Mouse (Mus musculus): Measurements from ENCODE around the gene Sub1.

Sub1 gene

DNA sequence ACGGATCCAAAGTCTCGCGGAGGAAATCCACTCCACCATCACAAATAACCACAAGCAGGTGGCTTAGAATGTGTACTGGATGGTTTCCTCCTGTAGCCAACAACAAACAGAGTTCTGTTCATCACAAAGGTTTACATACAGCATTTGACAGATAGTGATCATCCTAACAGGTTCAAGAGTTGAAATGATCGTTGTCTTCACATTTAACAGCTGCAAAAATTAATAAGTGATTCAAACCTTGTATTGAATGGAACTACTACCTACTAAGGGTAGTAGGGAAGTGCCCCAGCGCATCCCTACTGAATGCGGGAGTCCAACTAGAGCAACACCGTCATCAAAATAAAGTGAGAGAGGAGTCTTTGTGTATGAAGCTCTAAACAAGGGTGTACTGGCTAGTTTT is at the start of gene Sub1:
Gene Sub1, minus strand, starts transcription at position 101 of the 400 bp plus-strand sequence.
- no peak for DNase-seq

DNA sequence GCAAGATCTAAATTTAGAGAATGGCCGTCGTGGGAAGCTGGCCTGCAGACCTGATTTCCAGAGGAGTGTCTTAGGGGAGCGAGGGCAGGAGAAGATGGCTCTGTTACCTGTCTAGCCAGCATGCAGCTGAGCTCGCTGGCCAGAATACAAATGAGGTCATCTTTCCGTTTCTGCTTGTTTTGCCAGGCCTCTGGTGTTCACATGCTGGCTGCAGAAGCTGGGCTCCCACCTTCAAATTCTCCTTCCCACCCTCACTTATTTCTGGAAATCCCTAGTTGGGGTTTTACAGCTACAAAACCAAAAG is 43.6 kb upstream of the Sub1 start:
- no peak for DNase-seq

DNA sequence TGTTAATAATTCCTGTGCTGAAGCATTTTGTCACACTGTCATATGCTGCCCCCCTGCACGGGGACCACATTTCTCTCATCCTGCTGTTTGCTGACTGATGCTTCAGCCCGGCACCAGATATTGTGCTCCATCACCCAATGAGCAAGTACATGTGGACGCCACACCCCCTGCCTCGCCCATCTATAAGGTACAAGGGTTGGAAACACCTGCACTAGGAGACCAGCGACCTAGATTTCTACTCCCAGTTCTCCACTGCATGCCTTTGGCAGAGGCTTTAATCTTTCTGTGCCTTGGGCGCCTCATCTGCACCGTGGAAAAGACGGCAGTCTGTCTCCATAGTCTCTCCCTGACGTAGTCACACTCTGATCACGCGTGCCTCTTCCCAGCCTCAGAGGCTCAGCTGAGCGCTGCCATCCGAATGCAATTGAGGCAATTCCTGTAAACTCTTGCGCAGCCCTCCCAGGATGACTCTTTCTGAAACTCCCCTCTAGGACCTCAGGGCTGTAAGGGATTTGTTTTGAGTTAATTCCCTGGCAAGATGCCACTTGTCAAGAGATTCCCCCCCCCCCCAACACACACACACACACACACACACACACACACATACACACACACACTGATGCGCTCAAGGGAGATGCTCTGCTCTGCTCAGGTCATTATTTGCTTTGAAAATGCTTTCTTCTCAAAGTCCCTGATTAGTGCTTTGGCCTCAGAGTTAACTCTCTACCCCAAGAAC is 43.1 kb upstream of the Sub1 start:
- no peak for DNase-seq

DNA sequence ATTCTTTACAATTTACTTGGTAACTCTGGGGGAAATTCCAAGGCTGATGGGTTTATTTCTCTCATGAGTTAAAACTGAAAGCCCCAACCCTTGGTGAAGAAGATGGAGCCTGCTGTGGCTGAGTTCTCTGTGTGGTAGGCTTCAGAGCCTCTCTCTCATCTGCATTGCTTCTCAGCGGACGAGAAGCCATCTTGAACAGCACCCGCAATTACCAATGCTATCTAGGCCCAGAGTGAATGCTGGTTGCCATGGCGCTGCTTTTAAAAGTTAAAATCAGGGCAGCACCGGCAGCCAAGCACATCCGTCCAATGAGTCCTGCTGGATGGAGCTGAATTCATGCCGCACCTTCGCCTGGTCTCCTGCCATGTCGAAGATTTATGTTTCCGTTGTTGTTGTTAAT is 42.5 kb upstream of the Sub1 start:
- DNase-seq = no peak

DNA sequence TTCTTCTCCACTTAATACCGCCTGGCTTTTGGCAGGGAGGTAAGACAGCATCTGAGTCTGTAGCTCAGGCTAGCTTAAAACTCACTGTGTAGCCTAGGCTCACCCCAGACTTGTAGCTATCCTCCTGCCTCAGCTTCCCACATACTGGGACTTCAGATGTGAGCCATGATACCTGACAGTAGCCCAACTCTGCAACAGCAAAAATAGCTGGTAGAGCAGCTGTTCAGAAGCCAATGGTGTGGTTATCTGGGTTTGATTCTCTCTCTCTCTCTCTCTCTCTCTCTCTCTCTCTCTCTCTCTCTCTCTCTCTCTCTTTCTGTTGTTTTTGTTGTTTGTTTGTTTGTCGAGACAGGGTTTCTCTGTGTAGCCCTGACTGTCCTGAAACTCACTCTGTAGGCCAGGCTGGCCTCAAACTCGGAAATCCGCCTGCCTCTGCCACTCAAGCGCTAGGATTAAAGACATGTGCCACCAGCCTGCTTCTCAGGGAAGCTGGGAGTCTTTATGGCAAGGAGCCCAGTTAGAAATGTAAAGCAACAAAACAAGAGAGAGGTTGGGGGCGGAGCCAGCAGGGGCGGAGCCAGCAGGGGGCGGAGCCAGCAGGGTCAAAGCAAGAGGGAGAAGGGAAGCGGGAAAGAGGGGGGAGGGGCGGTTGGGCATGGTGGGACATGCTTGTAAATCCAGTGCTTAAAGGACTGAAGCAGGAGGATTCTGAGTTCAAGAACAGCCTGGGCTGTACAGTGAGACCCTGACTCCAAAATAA is 41.3 kb upstream of the Sub1 start:
- no peak for DNase-seq

DNA sequence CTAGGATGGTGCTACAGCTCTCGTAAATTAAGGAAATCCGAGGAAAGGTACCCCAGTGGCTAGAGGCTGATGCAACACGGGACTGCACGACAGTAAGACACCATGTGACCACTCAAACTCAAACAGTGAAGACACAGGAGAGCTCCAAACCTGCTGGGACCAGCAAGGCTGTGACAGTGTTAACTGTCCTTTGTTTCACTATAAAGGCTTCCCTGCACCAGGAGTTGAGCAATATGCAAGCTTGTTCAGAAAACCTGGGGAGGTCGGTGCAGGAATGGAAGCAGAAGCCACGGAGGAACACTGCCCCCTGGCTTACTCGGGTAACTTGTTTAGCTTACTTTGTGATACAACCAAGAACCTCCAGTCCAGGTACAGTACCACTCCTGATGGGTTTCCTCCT is 40.4 kb upstream of the Sub1 start:
- peak; percentile 46 for DNase-seq

DNA sequence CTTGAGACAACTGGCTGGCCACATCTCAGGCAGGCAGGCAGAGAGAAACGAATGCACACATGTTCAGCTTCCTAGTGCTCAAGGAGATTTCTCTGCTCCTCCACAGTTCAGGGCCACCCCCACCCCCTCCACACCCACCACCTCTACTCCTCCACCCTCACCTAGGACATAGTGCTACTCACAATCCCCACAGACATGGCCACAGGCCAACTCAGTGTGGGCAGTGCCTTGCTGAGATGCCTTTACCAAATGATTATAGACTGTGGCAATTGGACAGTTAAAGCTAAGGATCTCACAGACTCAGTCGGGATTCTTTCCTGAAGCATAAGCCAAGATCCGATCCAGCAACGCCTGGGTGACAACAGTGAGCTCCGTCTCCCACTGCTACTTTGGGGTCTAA is 39.9 kb upstream of the Sub1 start:
- no peak for DNase-seq

DNA sequence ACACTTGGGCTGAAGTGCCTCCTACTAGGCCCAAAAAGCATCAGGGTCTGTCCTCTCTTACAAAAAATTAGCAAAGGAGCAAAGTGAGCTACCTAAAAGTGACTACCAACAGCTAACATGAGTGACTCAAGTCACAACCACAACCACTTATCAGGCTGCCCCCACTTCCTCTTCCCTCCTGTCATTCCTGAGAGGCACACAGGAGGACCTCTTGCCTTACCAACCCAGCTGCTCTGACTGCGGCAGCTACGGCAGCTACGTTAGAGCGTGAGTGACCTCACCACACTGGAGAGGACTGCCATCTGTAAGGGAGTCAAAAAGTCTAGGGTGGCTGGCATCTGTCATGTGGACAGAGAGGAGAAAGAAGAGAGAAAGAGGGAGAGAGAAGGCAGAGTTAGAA is 37.5 kb upstream of the Sub1 start:
- DNase-seq = no peak

DNA sequence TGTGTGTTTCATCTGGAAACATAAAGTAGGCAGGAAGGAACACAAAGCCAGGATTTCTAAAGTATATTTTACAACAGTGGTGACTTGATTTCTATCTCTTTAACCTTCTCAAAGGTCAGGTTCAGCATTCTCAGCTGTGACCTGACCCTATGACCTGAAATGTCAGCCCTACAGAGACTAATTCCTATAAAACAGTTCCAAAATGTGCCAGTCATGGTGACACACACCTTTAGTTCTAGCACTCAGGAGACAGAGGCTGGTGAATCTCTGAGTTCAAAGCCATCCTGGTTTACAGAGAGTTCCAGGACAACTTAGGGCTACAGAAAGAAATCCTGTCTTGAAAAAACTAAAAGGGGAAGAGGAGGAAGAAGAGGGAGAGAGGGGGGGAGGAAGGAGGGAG is 36.4 kb upstream of the Sub1 start:
- no peak for DNase-seq

DNA sequence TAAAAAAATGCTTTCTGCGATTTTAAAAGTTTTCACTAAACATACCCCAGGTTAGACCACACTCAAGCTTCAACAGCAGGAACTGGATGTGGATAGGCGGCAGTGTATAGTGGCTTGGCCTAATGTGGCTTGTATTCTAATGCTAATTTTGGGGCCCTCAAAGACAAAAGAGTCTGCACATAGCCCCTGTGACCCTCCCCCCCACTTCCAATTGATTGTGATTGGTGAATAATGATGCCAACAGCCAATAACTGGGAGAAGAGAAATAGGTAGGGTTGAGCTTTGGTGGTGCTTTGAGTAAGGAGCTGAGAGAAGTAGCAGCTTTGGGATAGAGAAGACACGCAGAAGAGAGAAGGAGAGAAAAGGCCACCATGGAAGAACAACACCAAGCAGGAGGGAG is 35.7 kb upstream of the Sub1 start:
- no peak for DNase-seq

DNA sequence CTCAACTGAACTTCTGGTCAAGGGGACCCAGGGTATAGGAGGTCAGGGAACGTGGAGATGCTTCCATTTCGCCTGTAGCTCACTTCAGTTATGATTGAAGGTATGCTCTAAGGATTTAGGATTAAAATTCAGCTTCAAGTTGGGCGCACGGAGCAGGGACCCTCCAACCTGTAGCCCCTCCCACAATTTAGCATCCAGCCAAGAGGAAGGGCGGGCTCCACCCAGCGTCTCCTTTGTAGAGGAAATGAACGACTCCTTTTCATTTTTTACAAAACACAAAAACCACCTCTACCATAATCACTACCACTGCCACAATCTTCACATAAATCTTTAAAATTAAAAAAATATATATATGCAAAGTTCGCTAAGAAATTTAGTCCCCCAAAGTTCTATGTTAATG is 35.1 kb upstream of the Sub1 start:
- no peak for DNase-seq

DNA sequence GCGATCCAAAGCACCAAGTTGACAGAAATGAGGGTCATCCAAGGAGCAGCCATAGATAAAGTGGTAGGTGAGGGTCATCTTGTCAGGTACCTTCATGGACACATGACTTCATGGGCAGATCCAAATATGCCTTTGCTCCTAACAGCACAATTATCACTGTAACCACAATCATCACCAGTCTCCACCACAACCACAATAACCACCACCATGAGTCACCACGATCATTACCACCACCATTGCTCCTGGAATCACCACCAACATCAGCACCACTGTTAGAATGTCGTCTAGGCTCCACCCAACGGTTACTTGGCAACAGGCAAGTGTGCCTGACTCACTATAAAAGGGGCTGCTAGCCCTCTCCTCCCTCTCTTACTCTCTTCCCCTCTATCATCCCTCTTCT is 33.4 kb upstream of the Sub1 start:
- DNase-seq = no peak

DNA sequence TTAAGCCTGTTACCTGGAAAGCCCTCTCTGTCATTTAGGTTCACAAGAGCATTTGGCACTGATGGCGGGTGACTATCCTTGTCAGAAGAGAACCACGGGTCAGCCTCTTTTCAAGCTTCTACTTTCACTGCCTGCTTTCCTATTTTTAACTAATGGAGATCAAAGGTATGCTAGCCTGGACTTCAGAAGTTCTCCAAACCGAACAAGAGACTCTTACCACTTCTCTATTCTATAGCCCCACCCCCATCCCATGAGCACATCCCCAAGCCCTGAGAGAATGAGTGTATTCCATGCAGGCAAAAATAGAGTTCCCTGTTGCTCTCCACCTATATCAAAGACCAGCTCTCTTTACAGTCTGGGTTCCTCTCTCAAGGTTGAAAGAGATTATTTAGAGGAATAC is 31.0 kb upstream of the Sub1 start:
- no peak for DNase-seq

DNA sequence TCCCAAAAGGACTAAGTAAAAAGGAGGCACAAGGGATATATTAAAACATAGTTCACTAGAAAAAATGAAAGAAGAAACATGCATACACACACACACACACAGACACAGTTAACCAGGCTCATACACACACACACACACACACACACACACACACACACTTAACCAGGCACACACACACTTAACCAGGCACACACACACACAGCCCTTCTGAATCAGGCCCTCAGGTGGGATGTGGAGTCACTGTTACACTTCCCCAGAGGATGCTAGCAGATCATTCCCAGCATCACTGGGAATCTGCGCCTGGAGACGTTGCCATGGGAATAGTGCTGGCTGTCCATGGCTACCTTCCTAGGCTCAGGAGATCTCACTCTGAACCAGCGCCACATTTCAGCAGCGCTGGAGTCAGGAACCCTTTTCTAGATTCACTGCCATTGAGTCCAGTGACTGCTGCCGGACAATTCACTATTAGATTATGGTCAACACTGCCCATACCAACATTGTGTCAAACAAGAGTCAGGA is 30.2 kb upstream of the Sub1 start:
- DNase-seq = no peak

DNA sequence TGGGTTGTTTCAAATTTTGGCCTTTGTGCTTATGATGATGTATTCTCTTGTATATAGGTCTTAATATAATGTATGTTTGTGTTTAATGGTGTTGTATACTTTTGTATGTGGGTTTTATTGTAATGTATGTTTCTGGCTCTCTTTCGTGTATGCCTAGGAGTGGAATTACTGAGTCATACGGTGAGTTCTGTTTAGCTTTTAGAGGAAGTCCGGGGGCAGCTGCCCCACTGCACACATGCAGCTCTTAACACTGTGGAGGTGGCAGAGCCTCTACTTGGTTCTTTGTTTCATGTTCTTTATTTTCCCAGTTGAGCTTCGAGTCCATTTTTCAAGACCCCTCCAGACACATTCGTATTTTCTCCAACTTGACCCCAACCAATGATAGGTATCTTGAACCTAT is 29.2 kb upstream of the Sub1 start:
- DNase-seq = no peak

DNA sequence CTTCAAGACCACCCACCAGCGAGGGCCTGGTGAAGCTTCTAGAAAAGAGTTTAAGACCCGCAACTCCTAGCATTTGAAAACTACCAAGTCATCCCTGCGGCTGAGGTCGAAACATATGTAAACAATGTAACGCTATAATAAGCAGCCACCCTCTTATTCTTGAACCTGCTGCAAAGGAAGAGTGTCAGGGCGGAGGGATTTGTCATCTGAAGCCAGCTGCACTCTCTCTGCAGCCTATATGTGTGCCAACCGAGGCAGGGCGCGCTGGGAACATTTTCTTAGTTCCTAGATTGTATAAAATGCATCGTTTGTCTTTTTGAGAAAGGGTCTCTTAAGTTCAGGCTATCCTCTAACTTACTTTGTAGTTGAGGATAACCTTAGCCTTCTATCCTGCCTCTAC is 28.6 kb upstream of the Sub1 start:
- DNase-seq = no peak

DNA sequence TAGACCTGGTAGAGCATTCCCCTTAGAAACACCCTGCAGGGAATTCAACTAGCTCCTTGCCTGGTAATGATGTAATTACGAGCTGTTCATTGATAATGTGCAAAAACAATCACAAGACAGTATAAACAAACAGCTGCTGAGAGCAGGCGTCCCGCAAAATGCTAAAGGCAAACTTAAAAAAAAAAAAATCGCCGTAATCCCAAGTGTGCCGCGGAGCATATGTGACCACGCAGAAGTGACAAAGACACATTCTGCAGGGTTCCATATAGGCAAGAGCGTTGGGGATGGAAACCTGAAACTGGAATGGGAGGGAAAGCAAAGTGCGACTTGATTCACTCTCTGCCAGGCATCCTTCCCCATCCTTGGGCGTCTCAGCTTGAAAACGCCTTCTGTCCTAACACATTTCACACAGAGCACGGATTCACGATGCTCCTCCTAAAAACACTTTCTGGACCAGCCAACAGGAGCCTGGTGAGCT is 28.0 kb upstream of the Sub1 start:
- no peak for DNase-seq

DNA sequence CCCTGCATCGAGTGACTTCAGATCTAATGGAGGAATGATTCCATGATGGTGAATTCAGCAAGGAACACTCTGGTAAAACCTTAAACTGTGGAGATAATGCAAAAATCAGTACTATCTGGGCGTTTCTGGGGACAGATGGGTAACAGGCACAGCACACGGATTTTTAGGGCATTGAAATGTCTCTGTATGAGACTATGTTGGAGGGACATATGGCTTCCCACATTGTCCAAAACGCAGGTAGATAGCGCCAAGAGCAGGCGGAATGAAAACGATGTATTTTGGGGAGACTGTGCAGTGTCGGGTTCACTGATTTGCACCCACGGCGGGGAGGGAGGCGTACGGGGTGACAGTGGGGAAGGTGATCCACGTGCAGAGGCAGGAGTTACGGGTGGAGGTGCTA is 22.7 kb upstream of the Sub1 start:
- no peak for DNase-seq

DNA sequence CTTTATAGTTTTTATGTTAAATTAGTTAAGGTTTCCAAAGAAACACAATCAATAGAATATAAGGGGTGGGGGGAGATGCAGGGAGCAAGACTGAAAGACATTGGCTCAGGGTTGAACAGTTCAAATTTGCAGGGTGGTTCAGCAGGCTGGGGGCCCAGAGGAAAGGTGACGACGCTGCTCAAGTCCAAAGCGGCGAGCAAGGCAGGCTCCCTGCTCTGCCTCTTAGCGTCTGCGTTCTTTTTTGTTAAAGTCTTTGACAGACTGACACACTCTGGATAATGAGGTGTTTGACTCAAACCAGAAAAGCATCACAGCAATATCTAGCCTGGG is 21.6 kb upstream of the Sub1 start:
- no peak for DNase-seq

DNA sequence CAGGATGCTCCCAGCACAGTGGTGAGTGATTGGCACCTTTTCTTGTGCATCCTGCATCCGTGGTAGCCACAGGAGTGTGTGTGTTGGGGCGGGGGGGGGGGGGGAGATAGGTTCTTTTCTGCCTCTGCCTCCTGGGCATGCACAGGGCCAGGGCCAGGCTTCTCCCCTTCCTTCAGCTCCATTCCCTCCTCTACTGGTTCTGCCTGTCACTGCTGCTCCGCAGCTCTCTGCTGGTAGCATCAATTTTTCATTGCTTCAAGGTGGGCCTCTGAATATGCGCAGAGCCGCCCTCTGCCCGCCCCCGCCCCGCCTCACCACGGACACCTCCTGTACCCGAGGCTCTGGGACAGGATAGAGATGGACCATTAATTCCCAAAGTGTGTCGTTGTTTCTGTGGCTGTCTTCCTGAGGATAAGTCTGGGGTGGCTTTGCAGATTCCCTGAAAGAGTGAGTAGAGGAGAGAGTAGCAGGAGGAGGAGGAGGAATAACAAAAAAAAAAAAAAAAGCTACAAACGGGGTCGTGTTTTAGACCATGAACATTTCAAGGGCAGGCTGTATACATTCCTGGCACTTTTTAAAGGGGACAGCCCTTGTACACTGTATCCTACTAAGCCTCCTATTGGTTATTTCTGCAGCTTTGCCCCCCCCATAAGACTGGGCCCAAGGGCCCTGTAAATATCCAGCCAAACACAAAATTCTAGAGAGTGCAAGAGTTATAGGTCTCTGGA is 21.1 kb upstream of the Sub1 start:
- no peak for DNase-seq

DNA sequence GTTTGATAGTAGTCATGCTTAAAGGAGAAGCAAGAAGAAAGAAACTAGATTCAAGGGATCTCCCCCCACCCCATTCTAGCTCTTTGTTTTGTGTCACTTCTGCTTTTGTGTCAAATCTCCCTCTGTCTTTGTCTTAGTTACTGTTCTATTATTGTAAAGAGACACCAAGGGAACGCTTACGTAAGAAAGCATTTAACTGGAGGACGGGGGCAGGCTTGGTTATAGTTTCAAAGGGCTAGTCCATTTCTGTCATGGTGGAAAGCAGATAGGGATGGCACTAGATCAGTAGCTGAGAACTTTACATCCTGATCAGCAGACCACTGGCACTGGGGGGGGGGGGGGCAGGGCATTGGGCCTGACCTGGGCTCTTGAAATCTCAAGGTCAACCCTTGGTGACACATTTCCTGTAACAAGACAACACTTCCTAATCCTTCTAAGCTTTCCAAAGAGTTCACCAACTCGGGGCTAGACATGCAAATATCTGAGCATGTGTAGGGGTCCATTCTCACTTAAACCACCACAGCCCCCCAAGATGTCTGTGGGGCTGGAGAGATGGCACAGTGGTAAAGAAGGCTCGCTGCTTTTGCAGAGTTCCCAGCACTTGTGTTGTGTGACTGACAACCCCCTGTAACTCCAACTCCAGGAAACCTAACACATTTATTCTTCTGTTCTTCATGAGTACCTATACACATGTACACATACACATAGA is 17.6 kb upstream of the Sub1 start:
- DNase-seq = no peak

DNA sequence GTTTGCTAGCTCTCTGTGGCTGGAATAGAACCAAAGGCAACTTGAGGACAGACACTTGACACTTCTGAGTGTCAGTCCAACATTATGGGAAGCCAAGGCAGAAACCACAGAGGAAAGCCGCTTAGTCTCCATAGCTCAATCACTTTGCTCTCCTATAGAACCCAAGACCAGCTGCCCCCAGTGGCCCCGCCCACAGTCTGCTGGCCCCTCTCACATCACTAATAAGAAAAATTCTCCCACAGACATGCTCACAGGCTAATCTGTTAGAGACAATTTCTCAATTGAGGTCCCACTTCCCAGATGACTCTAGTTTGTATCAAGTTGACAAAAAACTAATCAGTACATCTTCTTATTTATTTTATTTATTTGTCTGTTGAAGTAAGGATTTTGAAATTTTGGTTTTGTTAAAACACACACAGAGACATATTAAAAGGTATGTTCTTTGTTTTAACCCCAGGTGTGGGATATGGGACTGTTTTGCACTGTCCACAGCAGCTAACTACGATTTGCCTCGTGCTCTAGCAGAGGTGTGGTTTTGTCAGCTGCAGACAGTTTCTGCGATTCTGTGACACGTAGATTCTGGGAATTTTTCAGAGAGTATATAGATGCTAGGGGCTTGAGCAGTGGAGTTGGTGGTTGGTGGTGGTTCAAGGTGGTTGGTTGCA is 16.9 kb upstream of the Sub1 start:
- DNase-seq = no peak

DNA sequence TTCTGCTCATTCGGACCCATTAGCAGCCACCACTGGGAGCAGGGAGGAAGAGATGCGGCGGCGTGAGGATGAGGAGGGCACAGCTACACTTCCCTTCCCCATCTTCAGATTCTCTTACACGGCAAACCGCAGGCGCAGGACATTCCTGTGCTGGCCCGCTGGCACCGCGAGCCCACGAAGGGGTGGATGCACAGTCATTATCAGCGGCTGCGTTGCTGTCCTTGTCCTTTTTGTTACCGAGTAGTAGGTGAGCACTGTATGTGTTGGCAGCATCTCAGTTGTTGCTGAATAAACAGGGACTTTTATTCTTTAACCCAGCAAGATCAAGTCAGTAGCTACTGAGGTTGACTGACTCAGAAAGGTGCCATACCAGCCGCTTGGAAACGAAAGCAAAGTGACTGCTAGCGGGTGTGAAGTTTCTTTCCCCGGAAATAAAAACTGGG is 13.8 kb upstream of the Sub1 start:
- no peak for DNase-seq

Measured in lung, postnatal 14 days (tissue).